Mouse (Mus musculus) lung, postnatal 0 days (tissue): Measurements from ENCODE around the gene AU041133.

Experiments
- CTCF ChIP-seq: IDR thresholded peaks from 2 replicates; pipeline ENCODE4 v1.5.1; 2016; ENCODE audit warnings: antibody characterized with exemption, mild to moderate bottlenecking
- EP300 ChIP-seq: IDR thresholded peaks from 2 replicates; pipeline ENCODE4 v1.6.1; 2016; ENCODE audit warnings: antibody characterized with exemption, mild to moderate bottlenecking, control low read depth

- no peak for TF ChIP-seq CTCF
- TF ChIP-seq EP300: no peak
Measured at GRCm38 (mm10) chr10:82178257-82179064, 50.6 kb downstream of the AU041133 start.
